Mouse (Mus musculus) adrenal gland, postnatal 14 days (tissue): ENCODE data around the gene Dhx38. TPM values are rescaled to one million over a fixed set of nuclear protein-coding genes. Genes with fewer than 3 reads are reported as not detected.
A peak's percentile ranks its signal among the peaks of the same experiment; 100 is the strongest.

Experiments used
- DNase-seq: peaks from one replicate; pipeline ENCODE4 v3.0.0; 2021; ENCODE audit warnings: mixed read lengths
- total RNA-seq: library from RNA; stranded (reverse); gene quantifications from 2 replicates; pipeline ENCODE4 v1.2.3, GENCODE M21; 2021

The Dhx38 gene
- total RNA-seq, 1 experiment from 2014 or later: 24.9 TPM

DNA sequence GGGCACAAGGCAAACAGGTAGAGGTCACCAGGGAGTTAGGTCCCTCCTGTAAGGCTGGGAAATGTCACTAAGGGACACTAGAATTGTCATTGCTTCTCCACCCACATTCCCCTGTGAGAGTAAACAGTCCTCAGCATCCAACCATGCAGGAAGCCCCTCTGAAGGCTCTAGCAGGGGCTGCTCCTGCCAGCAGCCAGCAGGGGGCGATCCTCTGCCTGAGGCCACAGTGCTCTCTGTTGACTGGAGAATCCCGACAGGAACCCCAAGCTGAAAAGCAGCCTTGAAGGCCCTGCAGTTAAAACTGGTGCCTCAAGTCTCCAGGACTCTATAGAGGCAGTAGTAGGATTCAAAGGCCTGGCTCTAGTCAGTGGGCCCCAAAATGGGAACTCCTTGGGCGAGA, 14.0 kb downstream of the Dhx38 start:
- peak; percentile 32 for DNase-seq

DNA sequence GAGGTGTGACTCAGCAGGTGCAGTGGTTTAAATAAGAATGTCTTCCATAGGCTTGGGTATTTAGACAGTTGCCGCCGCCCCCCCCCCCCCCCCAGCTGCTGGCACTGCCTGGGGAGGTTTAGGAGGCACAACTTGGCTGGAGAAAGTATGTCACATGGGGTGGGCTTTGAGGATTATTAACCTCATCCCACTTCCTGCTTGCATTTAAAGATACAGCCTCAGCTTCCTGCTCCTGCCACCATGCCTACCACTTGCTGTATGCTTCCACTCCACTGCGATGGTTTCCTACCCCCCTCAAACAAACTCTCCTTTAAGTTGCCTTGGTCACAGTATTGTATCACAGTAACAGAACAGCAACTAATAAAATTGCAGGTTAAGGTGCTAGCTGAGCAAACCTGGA, 21.6 kb downstream of the Dhx38 start:
- no peak for DNase-seq

DNA sequence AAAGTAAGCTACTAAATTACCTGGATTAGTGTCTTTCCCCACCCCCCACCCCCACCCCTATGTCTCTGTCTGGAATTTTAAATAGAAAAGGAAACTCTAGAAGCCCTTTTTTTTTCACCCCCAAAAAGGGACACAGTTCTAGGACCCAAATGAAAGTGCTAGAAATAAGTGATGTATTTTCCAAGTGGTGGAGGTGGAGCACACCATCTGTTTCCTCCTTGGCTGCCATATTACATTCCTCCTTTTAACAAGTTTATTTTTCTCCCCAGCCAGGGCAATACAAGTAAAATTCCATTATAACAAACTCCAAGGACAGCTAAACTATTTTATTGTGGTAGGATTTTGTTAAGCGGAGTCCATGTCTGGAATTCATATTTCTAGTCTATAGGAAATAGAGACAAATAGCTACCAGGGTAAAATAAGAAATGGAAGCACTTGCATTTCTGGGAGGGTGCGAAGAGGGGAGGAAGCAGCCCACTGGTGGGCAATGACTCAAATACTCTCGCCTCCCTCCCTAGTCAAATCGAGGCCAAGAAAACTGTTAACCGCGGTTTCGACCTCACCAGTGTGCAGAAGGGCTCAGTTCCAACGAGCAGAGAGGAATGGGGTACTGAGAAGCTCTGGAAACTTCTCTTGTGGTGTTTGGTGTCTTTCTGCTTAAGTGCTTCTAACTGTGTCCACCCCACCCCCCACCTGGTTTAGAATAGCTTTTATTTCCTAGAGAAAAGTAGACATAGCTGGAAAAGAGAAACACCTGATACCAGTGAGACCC, 22.7 kb downstream of the Dhx38 start:
- no peak for DNase-seq

DNA sequence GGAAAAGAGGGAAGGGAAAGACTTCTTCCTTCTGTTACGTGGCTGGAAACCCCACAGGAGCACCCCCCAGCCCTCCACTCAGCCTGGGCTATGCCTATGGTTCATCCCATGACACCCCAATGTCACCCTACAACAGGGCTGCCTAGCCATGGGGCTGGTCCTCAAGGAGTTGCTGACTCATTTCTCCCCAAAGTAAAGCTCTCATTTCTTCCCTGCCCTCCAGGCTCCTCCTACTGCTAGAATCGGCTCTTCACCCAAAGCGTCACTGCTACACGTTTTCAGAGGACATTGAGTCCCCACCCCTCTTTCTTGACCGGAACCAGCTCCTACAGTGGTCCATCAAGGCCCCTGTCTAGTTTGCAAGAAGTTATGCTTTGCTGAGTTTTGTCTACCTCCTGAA, 23.5 kb downstream of the Dhx38 start:
- DNase-seq: no peak

DNA sequence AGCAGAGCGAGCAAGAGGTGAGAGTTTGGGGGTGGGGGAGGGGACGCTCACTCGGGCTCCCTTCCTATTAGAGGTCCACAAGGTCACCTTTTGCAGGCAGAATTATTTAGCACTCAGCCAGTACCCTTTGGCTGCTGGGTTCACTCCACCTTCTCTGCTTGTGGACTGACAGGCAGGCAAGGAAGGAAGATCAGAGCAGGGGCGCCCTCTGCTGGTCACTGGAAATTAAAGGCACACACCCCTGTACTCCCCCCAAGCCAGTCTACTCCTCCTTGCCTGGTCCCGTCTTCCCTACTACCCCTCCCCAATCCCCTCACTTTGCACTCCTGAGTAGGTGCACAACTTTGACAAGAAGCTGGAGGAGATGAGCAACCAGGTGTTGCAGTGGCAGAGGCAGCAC, 29.0 kb downstream of the Dhx38 start:
- DNase-seq: peak; percentile 85

DNA sequence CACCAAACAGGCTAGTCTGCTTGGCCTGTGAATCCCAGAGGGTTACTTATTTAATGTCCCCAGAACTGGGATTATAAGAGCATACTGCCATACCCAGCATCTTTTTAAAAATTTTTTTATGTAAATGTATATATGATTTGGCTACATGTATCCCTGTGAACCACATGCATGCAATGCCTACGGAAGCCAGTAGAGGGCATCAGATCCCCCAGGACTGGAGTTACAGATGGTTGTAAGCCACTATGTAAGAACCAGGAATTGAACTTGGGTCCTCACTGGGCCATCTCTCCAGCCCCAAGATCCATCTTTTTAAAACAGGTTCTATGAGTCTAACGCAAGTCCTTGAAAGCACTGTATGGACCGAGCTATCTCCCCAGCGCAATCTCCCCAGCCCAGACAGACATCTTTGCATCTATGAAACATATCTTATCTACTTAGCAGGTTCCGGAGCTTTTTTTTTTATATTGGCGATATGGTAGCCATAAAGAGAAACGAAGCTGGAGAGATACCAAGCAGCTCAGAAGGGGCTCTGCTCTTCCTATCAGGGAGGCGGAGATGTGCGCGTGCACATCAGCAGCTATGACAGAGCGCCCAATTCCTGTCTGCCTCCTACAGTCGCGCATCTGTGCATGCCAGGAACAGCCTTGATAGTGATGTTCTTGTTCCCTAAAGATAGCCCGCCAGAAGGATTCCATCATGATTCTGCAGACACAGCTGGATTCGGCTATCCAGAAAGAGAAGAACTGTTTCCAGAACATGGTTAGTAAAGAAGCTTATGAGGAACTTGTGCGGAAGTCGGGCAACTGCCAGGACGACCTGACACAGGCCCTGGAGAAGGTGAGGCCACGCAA, 30.3 kb downstream of the Dhx38 start:
- DNase-seq: peak; percentile 51

DNA sequence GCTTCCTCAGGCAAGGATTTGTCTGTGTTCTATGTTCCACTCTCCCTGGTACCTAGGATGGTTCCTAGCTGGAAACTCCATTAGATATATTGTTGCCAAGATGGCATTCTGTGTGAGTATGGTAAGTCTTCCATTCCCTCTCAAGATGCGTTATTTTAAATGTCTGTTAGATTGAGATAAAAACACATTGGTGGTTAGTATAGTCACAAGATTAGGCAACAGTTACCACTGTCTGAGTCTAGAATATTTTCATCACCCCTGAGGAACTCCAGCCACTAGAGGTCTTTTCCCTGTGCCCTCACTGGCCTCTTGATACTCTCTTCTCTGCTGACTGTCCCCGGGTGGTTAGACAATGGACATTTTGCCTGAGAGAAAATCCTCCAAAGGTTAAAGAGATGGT, 41.7 kb downstream of the Dhx38 start:
- DNase-seq: no peak

DNA sequence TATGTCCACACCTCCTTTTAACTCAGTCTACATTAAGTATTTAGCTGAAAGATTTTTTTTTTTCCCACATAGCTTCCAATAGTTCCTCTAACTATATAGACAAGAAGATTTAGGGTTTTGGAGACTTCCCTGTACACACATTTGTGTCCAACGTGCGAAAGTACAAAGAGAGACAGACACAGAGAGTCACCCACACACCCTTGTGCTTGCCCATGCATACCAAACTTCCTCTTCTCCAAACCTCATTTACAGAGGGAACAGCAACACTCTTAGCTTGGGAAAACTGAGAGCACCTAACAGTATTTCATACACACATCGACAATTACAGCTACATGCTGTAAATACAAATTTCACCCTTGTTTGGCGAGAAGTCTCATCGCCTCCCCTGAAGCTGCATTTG, 60.1 kb downstream of the Dhx38 start:
- no peak for DNase-seq

DNA sequence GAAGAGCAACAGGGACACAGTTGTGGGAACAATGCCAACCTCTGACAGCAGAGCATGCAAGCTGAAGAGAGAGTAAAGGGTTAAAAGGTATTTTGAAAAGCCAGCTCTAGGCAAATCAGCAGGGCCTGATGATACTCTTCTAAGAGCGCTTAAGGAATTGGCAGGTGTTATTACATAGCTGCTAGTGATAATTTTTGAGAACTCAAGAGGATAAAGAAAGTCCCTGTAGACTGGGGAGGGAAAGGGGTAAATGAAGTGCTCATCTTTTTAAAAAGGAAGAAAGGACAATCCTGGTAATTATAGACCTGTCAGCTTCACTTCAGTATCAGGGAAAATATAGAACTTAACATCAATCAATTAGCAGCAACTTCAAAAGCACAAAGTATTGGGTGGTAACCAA, 62.1 kb downstream of the Dhx38 start:
- no peak for DNase-seq

DNA sequence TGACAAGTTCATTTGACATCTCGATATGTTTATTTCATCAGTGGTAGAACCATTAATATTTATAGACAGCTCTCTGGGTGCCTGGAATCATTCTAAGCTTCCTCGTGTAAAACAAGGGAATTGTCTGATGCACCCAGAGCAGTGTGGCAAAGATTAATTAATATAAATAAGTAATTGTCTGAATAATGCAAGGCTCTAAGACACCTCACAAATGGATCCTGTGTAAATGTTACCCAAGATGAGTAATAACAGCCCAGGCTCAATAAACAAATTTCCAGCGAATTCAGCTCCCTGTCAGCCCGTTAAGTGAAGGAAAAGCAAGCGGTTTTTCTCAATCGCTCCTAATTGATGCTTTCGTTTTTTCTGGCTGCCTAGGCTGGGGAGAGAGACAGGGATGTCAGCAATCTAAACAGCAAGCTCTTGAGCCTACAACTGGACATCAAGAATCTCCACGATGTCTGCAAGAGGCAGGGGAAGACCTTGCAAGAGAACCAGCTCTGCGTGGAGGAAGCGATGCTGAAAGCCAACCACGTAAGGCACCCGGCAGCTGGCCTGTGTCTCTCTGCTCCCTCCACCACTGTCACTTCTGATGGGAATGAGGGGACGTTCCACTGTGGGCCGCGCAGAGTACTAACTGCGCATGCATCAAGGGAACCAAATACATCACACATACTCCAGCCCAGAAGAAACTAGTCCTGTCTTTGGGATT, 66.5 kb downstream of the Dhx38 start:
- no peak for DNase-seq

Other genes with a start within 250 kb of the Dhx38 start
- not detected in 2 replicates for gene Pmfbp1, start 71.8 kb downstream of the Dhx38 start, total RNA-seq
- 10.9 and 11.0 TPM in 2 replicates for gene Txnl4b, start within 50 bp of the Dhx38 start, total RNA-seq
- 115 and 578 TPM in 2 replicates for gene Hp, start 13.3 kb upstream of the Dhx38 start, total RNA-seq
- gene Dhodh, start 42.8 kb upstream of the Dhx38 start, total RNA-seq: 22.7 and 23.9 TPM in 2 replicates
- gene Pkd1l3, start 48.7 kb upstream of the Dhx38 start, total RNA-seq: 0.11 and 0.15 TPM in 2 replicates
- gene Ist1, start 127.4 kb upstream of the Dhx38 start, total RNA-seq: 75.4 and 85.1 TPM in 2 replicates
- 10.9 and 13.4 TPM in 2 replicates for gene Zfp821, start 139.7 kb upstream of the Dhx38 start, total RNA-seq
- 41.2 and 47.6 TPM in 2 replicates for gene Atxn1l, start 171.9 kb upstream of the Dhx38 start, total RNA-seq
- 80.0 and 81.2 TPM in 2 replicates for gene Ap1g1, start 212.7 kb upstream of the Dhx38 start, total RNA-seq